Mouse (Mus musculus) heart, adult 2 months (tissue): ENCODE results near the gene Pou2af1.

Experiments used
- CTCF ChIP-seq: fragments of 200-600 bp; IDR thresholded peaks from 2 replicates; pipeline ENCODE4 v1.8.1; 2022; ENCODE audit warnings: antibody characterized with exemption, mild to moderate bottlenecking, moderate library complexity
- EP300 ChIP-seq: fragments of 200-500 bp; IDR thresholded peaks from 2 replicates; pipeline ENCODE4 v1.6.1; 2011; ENCODE audit warnings: low read depth, low read length, control low read depth; ENCODE audit not compliant: insufficient read depth

DNA sequence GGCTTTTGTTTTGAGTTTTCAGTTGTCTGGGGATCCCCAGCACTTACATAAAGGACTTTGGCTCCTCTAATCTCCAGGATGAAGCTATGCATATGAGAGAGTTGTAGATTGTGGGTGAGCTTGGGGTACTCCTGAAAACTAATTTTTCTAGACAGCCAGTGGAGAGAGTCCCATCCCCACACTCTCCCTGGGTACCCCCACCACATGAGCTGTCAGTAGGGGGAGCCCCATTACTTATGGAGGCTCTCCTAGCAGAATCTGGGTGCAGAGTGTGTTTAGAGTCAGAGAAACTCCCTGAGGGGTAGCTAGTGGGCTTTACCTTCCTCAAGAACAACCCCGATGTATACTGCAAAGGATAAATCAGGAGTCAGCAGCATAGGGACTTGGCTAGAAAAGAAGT, 35.2 kb upstream of the Pou2af1 start:
- TF ChIP-seq EP300 (no peak), CTCF (0 out of 2 replicates have a peak, but pooled peaks have one; percentile 7)
